Mouse (Mus musculus) right cerebral cortex, postnatal 14 days (tissue): ENCODE results near the gene Fdx1l.

Source experiments
- DNase-seq: peaks from one replicate; pipeline ENCODE4 v3.0.0; 2022

The Fdx1l gene

GRCm38 (mm10) chr9:21073044-21073840 lies at the start of gene Fdx1l, which contains the start of gene Gm49373:
Gene Fdx1l (minus strand): TSS chr9:21073614.
Gene Gm49373 (minus strand): TSS chr9:21073096.
- peak; percentile 93 for DNase-seq

- no peak for DNase-seq
These were observed 48.1 kb upstream of the Fdx1l start for GRCm38 (mm10) chr9:21121483-21121882.

- DNase-seq: no peak
These were observed 43.7 kb upstream of the Fdx1l start for GRCm38 (mm10) chr9:21117073-21117472.

GRCm38 (mm10) chr9:21115105-21115504 lies 41.7 kb upstream of the Fdx1l start:
- no peak for DNase-seq

GRCm38 (mm10) chr9:21114190-21114589 lies 40.8 kb upstream of the Fdx1l start:
- no peak for DNase-seq

- DNase-seq: no peak
These were observed 40.3 kb upstream of the Fdx1l start for GRCm38 (mm10) chr9:21113751-21114150.

GRCm38 (mm10) chr9:21107607-21108237 lies 34.3 kb upstream of the Fdx1l start:
- no peak for DNase-seq

- no peak for DNase-seq
These were observed 32.5 kb upstream of the Fdx1l start for GRCm38 (mm10) chr9:21105760-21106564.

GRCm38 (mm10) chr9:21104814-21105213 lies 31.4 kb upstream of the Fdx1l start:
- DNase-seq: no peak

GRCm38 (mm10) chr9:21102076-21102475 lies 28.7 kb upstream of the Fdx1l start:
- no peak for DNase-seq

- DNase-seq: no peak
These were observed 27.2 kb upstream of the Fdx1l start for GRCm38 (mm10) chr9:21100447-21101161.

GRCm38 (mm10) chr9:21097793-21098192 lies 24.4 kb upstream of the Fdx1l start:
- DNase-seq: no peak

- DNase-seq: no peak
These were observed 22.5 kb upstream of the Fdx1l start for GRCm38 (mm10) chr9:21095958-21096357.

GRCm38 (mm10) chr9:21093423-21093822 lies 20.0 kb upstream of the Fdx1l start:
- no peak for DNase-seq

GRCm38 (mm10) chr9:21091707-21092320 lies 18.4 kb upstream of the Fdx1l start, which contains the start of the genes Gm38431 and Raver1:
Gene Gm38431 (minus strand): TSS chr9:21091997.
Gene Raver1 (minus strand): TSS chr9:21092008.
- peak; percentile 97 for DNase-seq

GRCm38 (mm10) chr9:21090972-21091706 lies 17.7 kb upstream of the Fdx1l start:
- DNase-seq: no peak

- DNase-seq: no peak
These were observed 17.1 kb upstream of the Fdx1l start for GRCm38 (mm10) chr9:21090537-21090936.

- DNase-seq: no peak
These were observed 9.9 kb upstream of the Fdx1l start for GRCm38 (mm10) chr9:21083324-21083723.

GRCm38 (mm10) chr9:21081127-21081526 lies 7.7 kb upstream of the Fdx1l start:
- DNase-seq: no peak

GRCm38 (mm10) chr9:21075625-21076024 lies 2.2 kb upstream of the Fdx1l start:
- DNase-seq: no peak

- DNase-seq: no peak
These were observed 759 bp upstream of the Fdx1l start for GRCm38 (mm10) chr9:21074173-21074572.
